Mouse (Mus musculus) liver, embryonic 14.5 days (tissue): ENCODE results near the gene Rnd3.

Experiments
- CTCF ChIP-seq: IDR thresholded peaks from 2 replicates; pipeline ENCODE4 v1.5.1; 2016; ENCODE audit warnings: antibody characterized with exemption, low read depth, control low read depth
- EP300 ChIP-seq: IDR thresholded peaks from 2 replicates; pipeline ENCODE4 v1.6.1; 2016; ENCODE audit warnings: antibody characterized with exemption, low read depth

DNA sequence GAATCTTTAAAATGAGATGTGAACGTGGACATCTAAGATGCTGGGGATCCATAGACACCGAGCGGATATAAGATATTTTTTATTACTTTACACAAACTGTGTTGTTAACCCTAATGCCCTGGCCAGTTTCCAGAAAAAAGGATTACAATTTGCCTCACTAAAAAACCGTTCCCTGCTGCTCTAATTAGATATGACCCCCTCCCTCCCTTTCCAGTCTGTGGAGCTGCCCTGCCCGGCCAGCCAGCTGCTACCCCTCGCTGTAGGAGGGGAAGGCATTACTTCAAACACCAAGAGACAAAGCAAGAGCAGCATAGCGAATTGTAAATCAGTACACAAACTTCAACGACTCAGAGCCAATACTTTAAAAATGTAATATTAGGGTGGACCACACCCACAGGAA is 58.9 kb downstream of the Rnd3 start:
- TF ChIP-seq CTCF: no peak
- TF ChIP-seq EP300: no peak
